Mouse (Mus musculus) WW6 (cell line): Measurements from ENCODE around the gene Gm28539.
"Not testable (repeated sequence)": the region's sequence is repeated elsewhere in the genome, so short reads cannot be mapped to it uniquely, and the experiment has no call there.

ENCODE experiments used
- DNase-seq: peaks from one replicate; pipeline ENCODE4 v3.0.0-alpha.2; 2013; ENCODE audit warnings: low read depth, low spot score

Gm28539 gene

DNA sequence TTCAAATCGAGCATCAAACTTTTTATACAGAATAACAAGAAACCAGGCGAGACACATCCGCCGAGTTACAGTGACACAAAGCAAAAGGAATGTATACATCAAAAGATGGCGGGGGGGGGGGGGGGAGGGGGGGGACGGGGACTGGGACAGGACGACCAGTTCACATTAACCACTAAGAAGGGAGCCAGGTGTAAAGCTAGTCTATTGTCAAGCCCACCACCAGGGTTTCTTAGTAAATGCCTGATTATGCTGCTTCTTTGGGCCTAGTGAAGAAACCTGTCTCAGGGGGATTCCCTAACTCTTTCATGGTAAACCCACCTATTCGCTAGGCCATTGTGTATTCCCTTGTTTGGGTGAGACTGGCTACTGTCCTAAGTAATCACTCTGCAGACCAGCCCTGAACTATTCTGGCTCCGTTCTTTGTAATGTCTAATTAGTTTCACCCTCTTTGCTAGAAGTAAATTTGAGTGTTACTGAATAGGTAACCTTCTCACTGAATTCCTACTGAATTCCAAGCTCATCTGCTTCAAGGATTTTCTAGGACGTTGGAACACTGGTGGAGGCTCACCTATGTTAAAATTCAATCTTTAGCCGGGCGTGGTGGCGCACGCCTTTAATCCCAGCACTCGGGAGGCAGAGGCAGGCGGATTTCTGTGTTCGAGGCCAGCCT, 13.3 kb downstream of the Gm28539 start:
- not testable (repeated sequence) for DNase-seq

DNA sequence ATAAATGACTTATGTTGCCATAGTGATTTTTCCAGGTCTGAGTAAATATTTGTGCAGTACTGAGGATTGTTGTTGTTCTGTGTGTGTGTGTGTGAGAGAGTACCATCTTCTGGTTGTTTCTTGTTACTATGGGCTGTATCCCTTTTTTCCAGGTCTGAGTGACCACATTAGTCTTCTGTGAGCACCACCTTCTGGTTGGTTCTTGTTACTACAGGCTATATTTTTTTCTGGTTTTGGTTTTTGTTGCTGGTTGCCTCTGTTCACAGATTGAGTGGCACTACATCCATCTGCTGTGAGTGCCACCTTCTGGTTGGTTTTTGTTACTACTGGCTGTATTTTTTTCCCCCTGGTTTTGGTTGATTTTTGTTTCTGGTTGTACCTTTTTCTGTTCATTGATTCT, 22.2 kb downstream of the Gm28539 start:
- peak; percentile 74 for DNase-seq

DNA sequence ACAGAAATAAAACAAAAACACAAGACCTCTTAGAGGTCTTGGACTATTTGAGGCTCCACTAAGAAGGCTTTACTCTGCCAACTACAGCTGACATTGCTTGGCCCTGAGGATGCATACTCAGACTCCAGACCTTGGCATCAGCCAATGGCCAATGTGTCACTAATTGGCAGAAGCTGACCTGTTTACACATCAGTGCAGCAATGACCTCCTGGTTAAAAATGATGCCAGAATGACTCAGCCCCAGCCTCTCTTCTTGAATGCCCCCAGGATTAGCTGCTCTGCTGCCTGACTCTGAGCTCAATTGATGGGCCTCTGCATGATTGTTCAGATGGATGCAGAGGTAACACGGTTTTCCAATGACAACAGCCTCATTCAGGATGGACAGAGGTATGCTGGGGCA, 23.8 kb downstream of the Gm28539 start:
- DNase-seq, result no peak

DNA sequence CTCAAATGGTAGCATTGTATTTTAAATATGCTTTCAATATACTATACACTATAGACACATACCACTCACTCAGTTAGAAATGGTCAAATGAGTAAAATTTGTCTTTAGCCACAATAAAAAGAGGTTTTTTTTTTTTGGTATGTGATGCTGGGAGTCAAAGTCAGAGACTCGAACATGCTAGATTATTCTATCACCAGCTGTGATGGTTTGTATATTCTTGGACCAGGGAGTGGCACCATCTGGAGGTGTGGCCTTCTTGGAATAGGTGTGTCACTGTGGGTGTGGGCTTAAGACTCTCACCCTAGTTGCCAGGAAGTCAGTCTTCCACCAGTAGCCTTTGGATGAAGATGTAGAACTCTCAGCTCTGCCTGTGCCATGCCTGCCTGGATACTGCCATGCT, 34.1 kb downstream of the Gm28539 start:
- not testable (repeated sequence) for DNase-seq

DNA sequence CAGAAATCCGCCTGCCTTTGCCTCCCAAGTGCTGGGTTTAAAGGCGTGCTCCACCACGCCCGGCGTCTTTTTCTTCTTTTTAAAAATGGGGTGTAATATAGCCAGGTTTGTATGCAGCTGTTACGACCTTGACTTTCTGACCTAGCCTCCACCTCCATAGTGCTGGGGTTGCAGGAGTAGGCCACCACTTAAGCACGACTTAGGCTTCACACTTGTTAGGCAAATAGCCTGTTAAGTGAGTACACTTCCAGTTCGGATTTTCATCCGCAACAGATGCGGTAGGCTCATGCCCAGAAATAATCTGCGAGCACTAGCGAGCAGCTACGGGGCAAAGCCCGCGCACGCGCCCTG, 39.7 kb downstream of the Gm28539 start:
- peak; percentile 7 for DNase-seq

DNA sequence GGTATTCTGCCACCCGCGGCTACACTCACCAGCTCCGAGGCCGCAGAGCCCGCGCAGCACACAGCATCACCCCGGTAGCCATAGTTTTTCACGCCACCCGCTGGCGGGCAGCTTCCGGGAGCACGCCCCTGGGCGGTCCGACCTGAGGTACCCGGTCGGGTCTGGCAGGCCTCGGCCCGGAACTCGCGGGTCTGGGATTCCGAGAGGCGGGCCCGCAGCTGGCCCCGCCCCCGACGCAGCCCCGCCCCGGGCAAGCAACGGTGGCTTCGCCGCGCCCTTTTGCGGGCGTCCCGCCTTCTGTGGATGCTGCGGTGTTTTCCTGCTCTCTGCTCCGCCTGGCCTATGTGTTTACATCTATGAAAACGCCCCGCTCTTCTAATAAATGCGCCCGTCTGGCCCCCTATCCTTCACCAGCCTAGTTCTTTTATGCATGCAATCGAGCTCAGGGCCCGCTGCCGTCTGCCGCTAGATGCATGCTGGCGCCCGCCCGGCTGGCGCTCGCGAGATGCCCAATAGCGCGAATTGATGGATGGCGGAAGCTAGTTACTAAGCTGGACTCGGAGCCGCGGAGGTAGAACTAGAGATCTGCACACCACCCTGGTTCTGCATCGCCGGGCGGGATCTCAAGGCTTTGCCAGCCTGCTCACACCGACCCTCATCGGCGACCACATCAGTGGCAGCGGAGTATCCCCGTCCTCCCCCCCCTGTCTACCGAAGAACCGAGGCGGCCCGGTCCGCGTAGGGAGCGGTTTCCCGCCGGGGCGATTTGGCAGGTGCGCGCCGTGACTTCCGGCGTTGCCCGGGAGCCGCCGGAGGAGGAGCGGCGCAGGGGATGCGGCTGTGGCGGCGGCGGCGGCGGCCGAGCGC, 40.3 kb downstream of the Gm28539 start, which contains the start of the genes Mrpl40 and Hira:
Gene Mrpl40, minus strand, starts transcription at position 421 of the 867 bp plus-strand sequence.
Gene Hira, plus strand, starts transcription at position 596 of the 867 bp plus-strand sequence.
- DNase-seq, result peak; percentile 76

DNA sequence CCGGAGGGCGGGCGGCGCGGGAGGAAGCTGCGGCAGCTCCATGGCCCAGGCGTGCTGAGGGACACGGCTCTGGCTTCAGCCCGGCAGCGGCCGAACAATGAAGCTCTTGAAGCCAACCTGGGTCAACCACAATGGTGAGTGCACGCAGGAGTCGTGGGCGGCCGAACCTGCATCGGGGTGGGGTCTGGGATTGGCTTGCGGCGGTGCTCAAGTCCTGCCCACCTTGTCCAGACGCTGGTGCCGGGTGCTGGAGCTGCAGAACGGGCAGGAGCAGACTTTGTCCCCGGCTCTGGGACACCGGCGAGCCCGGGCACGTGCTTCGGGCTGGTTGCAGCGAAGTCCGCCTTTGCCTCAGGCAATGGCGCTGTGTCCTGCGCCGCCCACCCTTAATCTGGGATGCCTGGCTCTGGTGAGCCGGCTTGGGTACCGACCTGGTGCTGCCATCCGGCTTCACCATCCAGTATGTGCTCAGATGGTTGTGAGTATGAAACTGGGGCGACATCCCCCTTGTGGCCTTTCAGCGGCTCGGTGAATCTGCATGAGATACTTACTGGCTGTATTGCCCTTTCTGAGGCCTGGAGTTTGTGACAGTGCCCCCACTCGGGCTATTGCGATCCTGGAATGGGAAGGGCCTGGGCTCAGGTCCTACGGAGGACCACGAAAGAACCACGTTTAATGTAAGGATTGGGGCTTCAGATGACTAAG, 41.2 kb downstream of the Gm28539 start:
- DNase-seq, result peak; percentile 42

DNA sequence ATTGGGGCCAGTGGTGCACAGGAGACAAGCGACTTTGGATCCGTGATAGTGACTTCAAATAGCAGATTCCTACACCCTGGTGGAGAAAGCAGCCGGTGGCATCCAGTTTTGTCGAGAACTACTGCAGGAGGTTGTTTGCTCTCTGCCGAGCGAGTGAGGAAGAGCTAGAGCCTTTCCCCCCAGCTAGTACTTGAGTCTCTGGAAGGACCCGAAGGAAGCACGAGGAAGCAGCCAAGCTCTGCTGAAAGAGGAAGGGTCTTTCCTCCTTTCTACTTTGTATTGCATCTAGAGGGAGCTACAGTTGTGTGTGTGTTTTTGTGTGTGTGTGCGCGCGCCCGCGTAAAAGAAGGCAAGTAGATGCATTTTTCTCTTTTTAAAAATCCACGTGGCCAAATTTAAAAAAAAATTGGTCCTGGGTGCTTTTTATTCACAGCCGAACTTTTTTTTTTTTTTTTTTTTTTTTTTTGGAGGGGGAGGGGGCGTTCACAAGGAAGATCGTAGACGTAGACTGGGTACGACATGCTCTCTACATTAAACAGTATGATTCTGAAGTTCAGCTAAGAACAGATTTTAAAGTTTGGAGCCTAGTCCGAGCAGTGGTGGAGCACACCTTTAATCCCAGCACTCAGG, 41.8 kb downstream of the Gm28539 start:
- no peak for DNase-seq

DNA sequence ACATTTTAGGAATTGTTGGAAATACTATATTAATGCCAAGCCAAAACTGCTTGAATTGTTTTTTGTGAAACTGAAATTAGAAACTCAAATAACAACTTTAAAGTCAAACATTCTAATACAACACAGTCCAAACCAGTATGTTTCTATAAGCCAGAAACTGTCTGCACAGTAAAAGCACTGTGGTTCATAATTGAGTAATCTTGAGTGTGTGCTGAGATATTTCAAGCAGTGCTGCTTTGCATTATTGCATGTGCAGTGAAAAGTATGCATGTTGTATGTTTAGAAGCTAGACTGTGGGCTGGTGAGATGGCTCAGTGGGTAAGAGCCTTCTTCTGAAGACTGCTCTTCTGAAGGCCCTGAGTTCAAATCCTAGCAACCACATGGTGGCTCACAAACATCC, 47.7 kb downstream of the Gm28539 start:
- no peak for DNase-seq

DNA sequence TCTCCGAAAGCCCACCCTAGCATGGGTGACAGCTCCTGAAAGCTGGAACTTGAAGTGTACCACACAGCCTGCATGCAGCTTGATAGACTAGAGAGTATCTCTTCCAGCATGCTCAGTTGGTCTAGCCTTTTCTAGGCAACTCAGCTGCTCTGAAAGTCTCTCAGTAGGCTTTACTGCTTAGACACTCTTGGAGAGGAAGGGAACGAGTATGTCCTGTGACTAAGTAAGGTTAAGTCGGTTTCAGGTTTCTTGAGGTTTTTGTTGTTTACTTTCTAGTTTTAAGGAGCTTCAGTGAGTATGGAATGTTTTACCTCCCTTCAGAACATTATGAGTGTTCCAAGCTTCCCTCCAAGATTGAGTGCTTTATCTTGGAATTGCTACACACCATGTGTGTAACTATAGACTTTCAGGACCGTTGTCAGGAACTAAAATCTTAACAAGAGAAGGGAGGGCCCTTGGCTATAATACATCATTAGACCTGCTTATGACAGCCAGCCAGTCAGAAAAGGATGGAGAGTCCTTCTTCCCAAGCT, 57.5 kb downstream of the Gm28539 start:
- no peak for DNase-seq

DNA sequence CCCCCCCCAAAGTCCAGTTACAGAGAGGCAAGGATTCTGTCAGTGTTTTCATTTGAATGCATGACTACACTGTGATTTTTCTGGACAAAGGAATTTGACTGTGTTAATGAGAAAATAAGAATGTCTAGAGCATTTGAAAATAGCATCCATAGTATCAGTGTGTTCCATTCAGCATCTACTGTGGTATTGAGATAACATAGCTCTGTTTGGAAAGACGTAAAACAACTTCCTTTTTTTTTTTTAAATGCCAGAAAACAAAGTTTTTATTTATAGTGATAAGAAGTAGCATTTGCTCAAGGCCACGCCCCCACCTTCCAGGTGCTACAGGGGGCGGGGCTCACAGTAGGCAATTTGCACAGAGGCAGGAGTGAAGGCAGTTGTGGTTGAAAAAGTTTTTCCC, 58.9 kb downstream of the Gm28539 start:
- no peak for DNase-seq

DNA sequence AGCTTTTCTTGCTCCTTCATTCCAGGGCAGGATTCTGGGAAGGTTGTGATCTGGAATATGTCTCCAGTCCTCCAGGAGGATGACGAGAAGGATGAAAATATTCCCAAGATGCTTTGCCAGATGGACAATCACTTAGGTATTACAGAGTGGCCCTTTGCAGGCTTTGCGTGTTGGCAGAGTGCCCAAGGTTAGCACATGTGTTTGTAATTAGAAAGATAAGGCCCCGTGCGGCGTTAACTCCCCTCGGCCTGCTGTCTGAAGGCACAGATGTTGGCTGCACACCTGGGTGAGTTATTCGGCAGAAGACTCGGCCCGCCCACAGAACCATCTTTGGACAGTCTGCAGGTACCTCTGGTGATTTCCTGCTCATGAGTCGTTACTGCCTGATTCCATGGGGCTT, 60.0 kb downstream of the Gm28539 start:
- no peak for DNase-seq

DNA sequence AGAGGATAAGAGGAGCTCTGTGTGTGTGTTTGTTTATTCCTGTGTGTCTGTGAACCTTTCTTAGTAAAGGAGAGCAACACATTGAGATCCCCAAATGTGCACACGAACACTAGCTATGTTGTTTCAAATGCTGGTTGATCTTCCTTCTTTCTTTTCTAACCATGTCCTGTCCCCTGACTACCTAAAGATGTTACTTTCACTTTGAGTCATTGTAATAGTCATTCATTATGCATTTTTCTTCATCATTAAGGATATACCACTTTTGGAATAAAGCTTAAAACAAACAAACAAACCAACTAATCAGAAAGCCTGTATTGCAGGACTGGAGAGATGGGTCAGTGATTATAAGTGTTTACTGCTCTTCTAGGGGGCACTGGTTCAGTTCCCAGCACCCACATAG, 69.3 kb downstream of the Gm28539 start:
- DNase-seq, result no peak

DNA sequence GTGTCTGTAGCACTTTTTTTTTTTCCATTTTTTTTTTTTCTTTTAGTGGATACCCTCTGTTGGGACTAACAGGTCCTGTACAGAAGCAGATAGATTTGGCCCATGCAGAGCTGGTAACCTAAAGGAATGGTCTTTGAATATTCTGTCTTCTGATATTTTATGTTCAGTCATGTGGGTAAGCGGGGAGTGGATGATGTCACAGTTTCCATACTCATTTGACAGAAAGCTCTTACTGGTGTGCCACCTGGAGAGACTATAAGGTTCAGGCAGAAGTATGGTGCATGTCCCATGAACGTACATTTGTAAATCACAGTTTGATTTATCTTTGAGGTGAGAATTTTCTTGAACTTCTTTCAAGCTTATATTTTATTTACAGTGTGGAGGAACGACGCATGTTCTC, 79.7 kb downstream of the Gm28539 start:
- no peak for DNase-seq

DNA sequence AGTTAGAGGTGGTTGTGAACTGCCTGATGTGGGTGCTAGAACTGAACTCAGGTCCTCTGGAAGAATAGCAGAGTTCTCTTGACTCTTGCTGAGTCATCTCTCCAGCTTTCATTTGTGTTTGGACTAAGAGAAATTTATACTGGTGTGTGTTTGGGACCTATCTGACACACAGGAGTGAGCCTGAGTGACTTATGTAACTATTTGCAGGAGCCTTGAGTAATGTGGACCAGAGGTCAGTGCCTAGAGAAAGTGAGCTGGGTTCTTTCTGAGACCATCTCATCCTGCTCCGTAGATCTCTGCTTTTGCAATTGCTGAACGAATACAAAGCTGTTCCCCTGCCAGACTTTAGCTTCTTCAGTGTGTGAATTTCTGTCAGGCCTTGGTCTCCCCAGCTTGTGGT, 85.4 kb downstream of the Gm28539 start:
- DNase-seq, result no peak

DNA sequence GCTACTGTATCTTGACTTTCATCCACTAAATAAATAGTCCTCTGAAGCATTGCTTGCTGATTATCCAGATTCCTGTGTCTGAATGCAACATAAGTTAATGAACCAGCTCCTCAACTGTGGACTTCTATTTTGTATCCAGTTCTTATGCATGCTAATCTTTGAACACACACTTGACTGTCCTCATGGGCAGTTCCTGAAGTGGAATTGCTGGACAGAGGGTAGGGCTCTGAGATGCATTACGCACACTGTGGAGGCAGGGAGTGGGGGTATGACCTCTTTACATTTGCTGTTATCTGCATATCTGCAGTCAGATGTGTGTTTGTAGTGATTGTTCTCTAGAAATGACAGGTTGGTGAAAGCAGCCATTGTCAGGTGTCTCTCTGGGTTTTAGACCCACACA, 91.6 kb downstream of the Gm28539 start:
- DNase-seq, result no peak

DNA sequence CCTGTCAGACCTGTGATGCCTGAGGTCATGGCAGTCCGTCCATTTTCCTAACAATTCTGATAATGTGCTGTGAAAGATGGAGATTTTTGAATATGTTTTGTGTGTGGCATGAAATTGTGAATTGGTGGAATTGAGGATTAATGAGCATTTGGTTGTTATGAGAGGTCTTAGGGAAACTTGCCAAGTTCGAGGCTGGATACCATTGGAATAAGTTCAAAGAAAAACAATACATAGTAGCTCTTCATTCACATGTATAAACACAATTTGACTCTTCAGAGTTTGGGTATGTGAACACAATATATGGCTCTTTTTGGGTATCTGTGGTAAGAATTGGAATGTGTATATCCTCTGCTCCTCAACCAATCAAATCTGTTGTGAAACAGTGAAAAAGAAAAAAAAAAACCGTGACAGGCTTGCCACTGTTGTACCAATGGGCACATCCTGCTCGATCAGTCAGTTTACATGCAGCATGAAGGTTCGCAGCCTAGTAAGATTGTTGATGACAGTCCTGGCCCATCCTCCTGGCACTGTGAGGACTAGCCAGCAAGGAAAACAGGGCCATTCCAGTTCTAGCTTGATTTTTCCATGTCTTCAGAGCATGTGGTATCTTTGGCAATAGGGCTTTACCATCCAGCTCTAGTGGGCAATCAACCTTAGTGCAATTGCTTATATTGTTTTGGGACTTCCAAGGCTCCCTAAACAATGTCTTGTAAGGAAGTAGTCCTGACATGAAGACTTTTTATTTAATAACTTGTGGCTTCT, 102.1 kb downstream of the Gm28539 start:
- no peak for DNase-seq

DNA sequence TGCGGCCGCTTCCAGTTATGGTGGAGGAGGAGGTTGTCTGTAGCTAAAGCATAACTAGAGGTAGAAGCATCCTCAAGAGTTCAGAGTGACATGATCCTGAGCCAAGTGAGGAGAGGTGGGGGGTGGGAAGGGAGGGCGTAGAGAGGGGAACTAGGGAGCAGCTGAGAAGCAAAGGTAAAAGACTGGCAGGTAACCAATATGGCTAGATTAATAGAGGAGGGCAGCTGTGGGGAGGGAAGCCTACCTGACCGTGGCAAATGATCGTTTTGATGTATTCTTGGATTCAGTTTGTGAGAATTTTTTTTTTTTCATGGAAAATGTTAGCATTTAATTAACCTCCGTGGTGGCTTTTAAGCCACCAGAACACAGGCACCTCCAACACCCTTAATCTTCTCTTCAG, 107.5 kb downstream of the Gm28539 start:
- no peak for DNase-seq

DNA sequence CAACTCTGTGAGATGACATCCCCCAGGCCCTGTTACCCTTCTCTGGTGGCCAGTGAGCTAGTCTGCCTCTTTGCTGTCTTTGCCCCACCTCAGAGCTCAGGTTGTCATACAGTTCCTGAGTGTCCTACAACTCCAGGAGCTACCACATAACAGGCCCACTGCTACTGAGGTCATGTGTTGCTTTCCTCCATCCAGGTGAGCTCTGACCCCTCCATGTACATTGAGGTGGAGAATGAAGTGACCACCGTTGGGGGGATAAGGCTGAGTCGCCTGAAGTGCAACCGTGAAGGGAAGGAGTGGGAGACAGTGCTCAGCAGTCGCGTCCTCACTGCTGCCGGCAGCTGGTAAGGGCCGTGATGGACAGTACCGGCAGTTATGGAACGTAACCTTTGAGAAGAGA, 112.6 kb downstream of the Gm28539 start:
- DNase-seq, result no peak

DNA sequence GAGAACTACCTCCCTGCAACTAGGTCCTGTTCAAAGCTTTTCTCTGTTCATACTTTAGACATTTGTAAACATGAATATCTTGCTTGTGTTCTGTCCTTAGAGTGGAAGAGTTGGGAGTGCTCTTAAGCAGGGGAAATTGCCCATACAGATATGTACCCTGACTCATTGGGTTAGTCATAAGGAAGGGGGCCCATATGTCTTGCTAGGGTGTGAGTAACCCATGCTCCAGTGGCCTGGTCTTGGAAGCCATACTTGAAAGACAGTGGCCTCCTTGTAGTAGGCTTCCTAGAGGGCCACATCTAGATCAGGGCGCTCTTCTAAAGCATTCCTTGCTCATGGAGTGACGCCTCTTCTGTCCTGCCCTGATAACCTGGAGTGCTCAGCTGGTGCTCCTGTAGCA, 114.0 kb downstream of the Gm28539 start:
- no peak for DNase-seq

DNA sequence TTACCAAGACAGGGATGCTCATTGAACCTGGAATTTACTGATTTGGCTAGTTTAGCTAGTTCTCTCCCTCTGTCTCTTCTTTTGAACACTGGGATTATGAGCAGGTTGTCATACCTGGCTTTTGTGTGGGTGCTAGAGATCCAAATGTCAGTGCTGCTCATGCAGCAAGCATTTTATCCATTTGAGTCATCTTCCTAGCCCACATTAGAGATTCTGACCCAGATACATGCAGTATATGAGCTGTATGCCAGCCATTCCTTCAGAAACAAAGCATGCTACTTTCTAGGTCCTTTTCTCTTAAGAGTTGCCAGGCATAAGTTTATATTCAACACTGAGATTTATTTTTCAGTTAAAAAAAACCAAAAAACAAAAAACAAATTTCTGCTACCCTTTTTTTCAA, 116.4 kb downstream of the Gm28539 start:
- no peak for DNase-seq
